Mouse (Mus musculus): Measurements from ENCODE around the gene Foxred1. TPM values are rescaled to one million over a fixed set of nuclear protein-coding genes. Genes with fewer than 3 reads are reported as not detected.

The Foxred1 gene
- polyA plus RNA-seq, 1 experiment, result 7.4 TPM

DNA sequence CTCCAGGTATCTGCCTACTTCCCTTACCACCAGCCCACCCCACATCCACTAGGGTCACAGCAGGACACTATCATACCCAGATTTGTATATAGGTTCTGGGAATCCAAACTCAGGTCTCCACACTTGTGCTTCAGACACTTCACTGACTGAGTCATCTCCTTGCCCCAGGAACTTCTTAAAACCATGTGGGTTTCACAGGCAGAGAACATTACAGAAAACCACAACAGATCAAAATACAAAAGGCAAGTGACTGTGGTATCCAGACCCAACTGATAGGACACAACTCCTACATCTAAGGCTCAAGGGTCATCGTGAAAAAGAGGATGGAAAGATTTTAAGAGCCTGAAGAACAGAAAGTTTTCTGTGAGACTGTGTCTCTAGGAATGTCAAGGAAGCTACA lies 37.5 kb downstream of the Foxred1 start:
- H3K36me3 ChIP-seq (replicated peaks; ENCODE audit: low read length), result peaks cover 33% of the 10 kb centered on the region
- H3K4me3 ChIP-seq (replicated peaks), result no peak overlapping the region

DNA sequence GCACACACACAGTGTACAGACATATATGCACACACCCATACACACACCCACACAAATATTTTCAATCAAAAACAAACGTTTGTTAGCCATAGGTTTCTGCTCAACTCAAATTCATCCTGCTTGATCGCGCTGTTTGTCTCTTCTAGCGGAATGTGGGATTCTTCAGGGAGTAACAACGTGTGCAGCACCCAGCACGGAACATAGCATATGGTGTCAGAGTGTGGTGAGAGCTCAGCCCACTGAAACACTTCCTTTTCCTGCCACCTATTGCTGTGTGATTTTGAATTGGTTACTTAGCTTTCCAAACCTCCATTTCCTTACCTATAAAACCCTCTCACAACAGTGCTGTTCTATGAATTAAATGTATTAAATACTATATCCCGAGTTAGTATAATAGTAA lies 40.8 kb downstream of the Foxred1 start:
- TF ChIP-seq FLI1 (IDR thresholded peaks at IDR 0.05; ENCODE audit: low read length), result no peak
- TF ChIP-seq GATA1 (IDR thresholded peaks at IDR 0.05; ENCODE audit: borderline replicate concordance, low read length), result no peak
- H3K4me1 ChIP-seq, result peaks cover 26% of the 10 kb centered on the region
- H3K36me3 ChIP-seq (replicated peaks; ENCODE audit: low read length), result peaks cover 61% of the 10 kb centered on the region
- no peaks in the 10 kb centered on the region for H3K27me3 ChIP-seq (replicated peaks)
- H3K9me3 ChIP-seq, result no peaks in the 10 kb centered on the region
- H3K4me3 ChIP-seq (replicated peaks), result no peak overlapping the region

More for the DNA sequence above, 37.5 kb downstream of the Foxred1 start:
- TF ChIP-seq GATA1 (IDR thresholded peaks at IDR 0.05; ENCODE audit: borderline replicate concordance, low read length) (no peak), FLI1 (IDR thresholded peaks at IDR 0.05; ENCODE audit: low read length) (no peak)
- no peaks in the 10 kb centered on the region for H3K27me3 ChIP-seq (replicated peaks)
- peaks cover 33% of the 10 kb centered on the region for H3K4me1 ChIP-seq
- no peaks in the 10 kb centered on the region for H3K9me3 ChIP-seq

GRCm38 (mm10) chr9:35166798-35167635 lies 43.8 kb downstream of the Foxred1 start:
- Histone ChIP-seq H3K4me1 (peaks cover 29% of the 10 kb centered on the region), H3K36me3 (replicated peaks; ENCODE audit: low read length) (peaks cover 78% of the 10 kb centered on the region), H3K4me3 (replicated peaks) (no peak overlapping the region), H3K27me3 (replicated peaks) (no peaks in the 10 kb centered on the region), H3K9me3 (no peaks in the 10 kb centered on the region)
- TF ChIP-seq GATA1 (IDR thresholded peaks at IDR 0.05; ENCODE audit: borderline replicate concordance, low read length), result no peak
- no peak for TF ChIP-seq FLI1 (IDR thresholded peaks at IDR 0.05; ENCODE audit: low read length)

- Histone ChIP-seq H3K27me3 (replicated peaks) (no peaks in the 10 kb centered on the region), H3K4me3 (replicated peaks) (no peak overlapping the region), H3K4me1 (peaks cover 34% of the 10 kb centered on the region), H3K36me3 (replicated peaks; ENCODE audit: low read length) (peaks cover 85% of the 10 kb centered on the region), H3K9me3 (no peaks in the 10 kb centered on the region)
- TF ChIP-seq FLI1 (IDR thresholded peaks at IDR 0.05; ENCODE audit: low read length) (no peak), GATA1 (IDR thresholded peaks at IDR 0.05; ENCODE audit: borderline replicate concordance, low read length) (no peak)
Measured at GRCm38 (mm10) chr9:35166144-35166797, 44.6 kb downstream of the Foxred1 start.

DNA sequence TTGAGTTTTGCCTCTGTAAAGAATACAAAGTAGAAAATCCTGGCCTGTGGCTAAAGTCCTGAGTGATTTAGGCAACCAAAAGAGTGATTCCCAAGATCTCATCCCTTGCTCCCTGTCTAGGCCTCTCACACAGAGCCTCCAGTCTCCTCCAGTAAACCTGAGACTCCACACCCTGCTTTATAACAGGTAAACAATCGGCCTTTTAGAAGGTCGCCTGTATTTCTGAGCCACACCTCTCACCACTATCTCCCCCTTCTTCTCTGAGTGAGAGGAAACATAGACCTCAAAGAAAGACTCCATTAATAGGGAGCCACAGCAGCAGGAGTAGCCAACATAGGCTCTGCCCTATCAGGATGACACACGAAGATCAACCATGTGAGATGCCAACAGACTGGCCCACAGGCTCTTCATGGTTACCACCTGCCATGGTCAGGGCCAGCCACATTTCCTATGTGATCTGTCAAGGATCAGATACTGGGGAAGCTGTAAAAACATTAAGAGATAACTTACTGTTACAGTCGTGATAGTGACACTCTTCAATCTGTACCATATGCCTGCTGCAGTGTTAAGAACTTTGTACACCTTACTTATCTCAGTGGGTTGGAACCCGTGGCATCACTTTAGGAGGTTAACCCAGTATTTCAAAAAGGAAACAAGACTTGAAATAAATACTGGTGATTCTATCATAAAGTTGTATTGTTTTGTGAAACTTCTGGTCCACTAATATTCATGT lies 46.5 kb downstream of the Foxred1 start:
- TF ChIP-seq FLI1 (IDR thresholded peaks at IDR 0.05; ENCODE audit: low read length) (no peak), GATA1 (IDR thresholded peaks at IDR 0.05; ENCODE audit: borderline replicate concordance, low read length) (no peak)
- H3K36me3 ChIP-seq (replicated peaks; ENCODE audit: low read length), result peaks cover 70% of the 10 kb centered on the region
- no peaks in the 10 kb centered on the region for H3K27me3 ChIP-seq (replicated peaks)
- H3K4me1 ChIP-seq, result peaks cover 51% of the 10 kb centered on the region
- H3K4me3 ChIP-seq (replicated peaks), result no peak overlapping the region
- no peaks in the 10 kb centered on the region for H3K9me3 ChIP-seq

DNA sequence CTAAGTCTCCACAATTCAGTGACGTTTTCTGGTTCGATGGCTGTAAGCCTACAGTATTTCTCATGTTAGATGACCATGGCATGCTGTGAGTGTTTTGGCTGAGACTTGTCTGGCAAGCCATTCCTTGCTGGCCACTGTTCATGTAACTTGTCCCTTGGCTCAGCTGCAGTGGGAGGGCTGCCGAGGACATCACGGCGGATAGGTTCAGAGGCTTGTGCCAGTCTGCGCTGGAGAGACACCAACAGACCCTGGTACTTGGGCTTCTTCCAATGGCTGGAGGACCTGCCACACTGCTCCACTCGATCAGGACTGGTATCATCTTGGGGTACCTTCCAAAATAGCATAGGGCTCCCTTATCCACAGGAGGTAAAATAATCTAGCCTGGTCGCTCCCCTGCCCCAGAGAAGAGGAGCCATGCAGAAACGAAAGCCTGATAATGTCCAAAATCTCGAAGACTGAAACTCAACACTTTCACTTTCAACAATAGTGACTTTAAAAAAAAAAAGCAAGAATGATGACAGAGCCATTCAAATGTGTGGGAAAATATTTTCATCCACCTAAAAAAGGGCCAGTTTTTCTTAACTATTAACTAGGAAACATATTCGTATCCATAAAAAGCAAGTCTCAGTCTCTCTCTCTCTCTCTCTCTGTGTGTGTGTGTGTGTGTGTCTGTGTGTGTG lies 47.7 kb downstream of the Foxred1 start:
- Histone ChIP-seq H3K4me3 (replicated peaks) (no peak overlapping the region), H3K4me1 (peaks cover 58% of the 10 kb centered on the region), H3K36me3 (replicated peaks; ENCODE audit: low read length) (peaks cover 61% of the 10 kb centered on the region), H3K9me3 (no peaks in the 10 kb centered on the region), H3K27me3 (replicated peaks) (no peaks in the 10 kb centered on the region)
- TF ChIP-seq GATA1 (IDR thresholded peaks at IDR 0.05; ENCODE audit: borderline replicate concordance, low read length), result no peak
- TF ChIP-seq FLI1 (IDR thresholded peaks at IDR 0.05; ENCODE audit: low read length), result no peak

DNA sequence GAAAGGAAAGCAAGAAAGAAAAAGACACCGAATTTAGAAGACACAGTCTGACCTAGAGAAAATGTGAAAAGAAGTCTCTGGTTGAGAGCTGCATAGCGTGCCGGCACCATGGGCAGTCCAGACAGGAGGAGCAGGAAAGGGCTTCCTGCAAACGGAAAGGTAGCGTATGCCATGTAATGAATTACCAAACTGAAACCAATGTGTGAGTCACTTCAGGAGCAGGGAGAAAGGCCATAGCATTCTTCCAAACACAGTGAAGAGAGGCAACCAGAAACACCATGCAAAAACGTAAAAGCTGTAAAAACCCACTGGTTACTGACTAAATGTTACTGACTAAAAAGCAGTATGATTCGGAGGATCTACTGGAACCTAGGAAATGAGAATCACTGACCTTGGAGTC lies 49.1 kb downstream of the Foxred1 start:
- Histone ChIP-seq H3K4me3 (replicated peaks) (no peak overlapping the region), H3K36me3 (replicated peaks; ENCODE audit: low read length) (peaks cover 59% of the 10 kb centered on the region), H3K4me1 (peaks cover 69% of the 10 kb centered on the region), H3K9me3 (no peaks in the 10 kb centered on the region), H3K27me3 (replicated peaks) (no peaks in the 10 kb centered on the region)
- TF ChIP-seq GATA1 (IDR thresholded peaks at IDR 0.05; ENCODE audit: borderline replicate concordance, low read length) (no peak), FLI1 (IDR thresholded peaks at IDR 0.05; ENCODE audit: low read length) (no peak)

GRCm38 (mm10) chr9:35160662-35161061 lies 50.2 kb downstream of the Foxred1 start:
- Histone ChIP-seq H3K4me1 (peaks cover 78% of the 10 kb centered on the region), H3K27me3 (replicated peaks) (no peaks in the 10 kb centered on the region), H3K9me3 (no peaks in the 10 kb centered on the region), H3K4me3 (replicated peaks) (no peak overlapping the region), H3K36me3 (replicated peaks; ENCODE audit: low read length) (peaks cover 63% of the 10 kb centered on the region)
- TF ChIP-seq FLI1 (IDR thresholded peaks at IDR 0.05; ENCODE audit: low read length), result no peak
- no peak for TF ChIP-seq GATA1 (IDR thresholded peaks at IDR 0.05; ENCODE audit: borderline replicate concordance, low read length)

DNA sequence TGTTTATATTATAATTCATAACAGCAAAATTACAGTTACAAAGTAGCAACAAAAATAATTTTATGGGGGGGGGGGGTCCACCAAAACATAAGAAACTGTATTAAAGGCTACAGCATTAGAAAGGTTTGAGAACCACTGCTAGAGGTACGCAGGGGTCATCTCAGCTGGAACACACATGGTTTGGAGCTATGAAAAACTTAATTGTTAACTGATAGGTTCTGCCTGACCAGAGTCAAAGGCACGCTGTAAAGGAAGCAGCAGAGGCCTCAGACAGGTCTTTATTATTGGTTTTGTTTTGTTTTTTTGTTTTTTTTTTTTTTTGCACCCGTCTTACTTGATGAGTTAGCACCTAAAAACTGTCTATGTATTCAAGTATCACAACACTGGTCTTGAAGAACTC lies 52.4 kb downstream of the Foxred1 start:
- no peak for TF ChIP-seq GATA1 (IDR thresholded peaks at IDR 0.05; ENCODE audit: borderline replicate concordance, low read length)
- no peak for TF ChIP-seq FLI1 (IDR thresholded peaks at IDR 0.05; ENCODE audit: low read length)
- Histone ChIP-seq H3K27me3 (replicated peaks) (no peaks in the 10 kb centered on the region), H3K9me3 (no peaks in the 10 kb centered on the region), H3K4me1 (peaks cover 66% of the 10 kb centered on the region), H3K4me3 (replicated peaks) (no peak overlapping the region), H3K36me3 (replicated peaks; ENCODE audit: low read length) (peaks cover 58% of the 10 kb centered on the region)

Measured in megakaryocyte, embryonic 14.5 days (primary cell).